Mouse (Mus musculus) hindbrain, embryonic 13.5 days (tissue): Measurements from ENCODE around the gene Pdzd2. TPM values are rescaled to one million over a fixed set of nuclear protein-coding genes. Genes with fewer than 3 reads are reported as not detected.

Experiments used
- ATAC-seq: fragments of 200-750 bp; cut with Nextera tagmentation; 2 replicates; pipeline ENCODE4 v1.8.0; 2017; ENCODE audit warnings: moderate TSS enrichment; ENCODE audit not compliant: low FRiP score
- H3K27ac ChIP-seq: fragments of 300-500 bp; sonication (generic); 2 replicates; pipeline ENCODE4 v1.5.1; 2015; ENCODE audit warnings: inconsistent platforms, mild to moderate bottlenecking, moderate library complexity
- H3K27me3 ChIP-seq: fragments of 300-500 bp; sonication (generic); 2 replicates; pipeline ENCODE4 v1.6.1; 2015; ENCODE audit warnings: mild to moderate bottlenecking, inconsistent platforms
- H3K36me3 ChIP-seq: fragments of 300-500 bp; sonication (generic); 2 replicates; pipeline ENCODE4 v1.6.1; 2015; ENCODE audit warnings: mild to moderate bottlenecking, inconsistent platforms
- H3K4me1 ChIP-seq: fragments of 300-500 bp; sonication (generic); replicated peaks from 2 replicates; pipeline ENCODE4 v1.6.1; 2015; ENCODE audit warnings: inconsistent platforms
- H3K4me2 ChIP-seq: fragments of 300-500 bp; sonication (generic); 2 replicates; pipeline ENCODE4 v1.6.1; 2015; ENCODE audit warnings: inconsistent platforms, mild to moderate bottlenecking, moderate library complexity
- H3K4me3 ChIP-seq: fragments of 300-500 bp; sonication (generic); 2 replicates; pipeline ENCODE4 v1.5.1; 2015; ENCODE audit warnings: mild to moderate bottlenecking, inconsistent platforms
- H3K9ac ChIP-seq: fragments of 300-500 bp; sonication (generic); 2 replicates; pipeline ENCODE4 v1.6.1; 2015; ENCODE audit warnings: mild to moderate bottlenecking, inconsistent platforms
- H3K9me3 ChIP-seq: fragments of 300-500 bp; sonication (generic); 2 replicates; pipeline ENCODE4 v1.6.1; 2016; ENCODE audit warnings: inconsistent platforms
- WGBS: fragments of 180-500 bp; shearing (Covaris S2); methylation state at CpG from one replicate; pipeline ENCODE4 v1.1.7; 2015; 5-methylcytosine and 5-hydroxymethylcytosine counted together
- polyA plus RNA-seq: library from polyadenylated mRNA; unstranded; fragments of >200 nt; fragmentation: Nextera tagmentation; extraction: Ambion mirVana; gene quantifications from 2 replicates; pipeline ENCODE4 v1.2.1, GENCODE M21; 2015

Gene Pdzd2
- polyA plus RNA-seq, 1 experiment from 2014 or later = 12.3 TPM

DNA sequence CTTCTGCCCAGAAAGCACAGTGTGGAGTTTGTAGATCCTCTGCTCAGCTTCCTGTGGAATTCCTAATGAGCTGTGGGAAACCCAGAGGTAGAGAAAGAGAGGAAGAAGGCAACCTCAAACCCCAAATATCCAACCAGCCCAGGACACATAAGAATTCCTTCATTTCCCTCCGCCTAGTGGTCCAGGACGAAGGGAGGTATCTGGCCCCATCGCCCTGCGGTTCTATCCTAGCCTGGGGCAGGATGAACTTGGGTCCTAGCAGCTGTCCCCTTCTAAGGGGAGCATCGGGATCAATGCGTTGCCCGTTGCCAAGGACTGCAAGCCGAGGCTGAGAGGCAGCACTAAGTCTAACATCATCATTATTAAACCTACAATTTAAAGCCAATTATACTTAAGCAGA is 104.8 kb downstream of the Pdzd2 start:
- H3K27ac ChIP-seq = no peak overlapping the region; the same call in 1 of the 2 replicates
- H3K4me2 ChIP-seq = no peak overlapping the region
- 91% methylated on average over 8 of the region's 8 CpGs for WGBS
- H3K9ac ChIP-seq = no peak overlapping the region
- H3K27me3 ChIP-seq = no peaks in the 10 kb centered on the region
- no peaks in the 10 kb centered on the region for H3K36me3 ChIP-seq
- H3K9me3 ChIP-seq = no peaks in the 10 kb centered on the region
- H3K4me1 ChIP-seq = no peaks in the 10 kb centered on the region
- no peak for ATAC-seq
- H3K4me3 ChIP-seq = no peak overlapping the region

DNA sequence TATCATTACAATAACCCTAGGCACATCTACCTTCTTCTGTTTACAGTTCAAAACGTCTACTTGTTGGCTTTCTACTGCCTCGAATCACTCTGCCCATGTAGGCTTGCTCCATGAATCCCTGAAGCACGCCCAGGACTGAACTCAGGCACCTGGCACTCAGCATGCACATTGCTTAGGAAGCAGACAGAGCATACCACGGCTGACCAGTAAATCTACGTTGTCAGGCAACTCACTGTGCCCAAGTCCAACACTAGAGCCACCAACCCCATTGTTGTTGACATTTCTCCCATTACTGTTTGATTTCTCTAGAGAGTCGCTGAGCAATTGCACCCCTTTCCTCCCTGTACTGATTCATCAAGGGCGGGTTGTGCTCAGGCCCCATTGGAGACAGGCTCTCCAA is 110.6 kb downstream of the Pdzd2 start:
- no peak for ATAC-seq
- Histone ChIP-seq H3K4me3 (no peak overlapping the region), H3K4me1 (peaks cover 16% of the 10 kb centered on the region), H3K9me3 (no peaks in the 10 kb centered on the region), H3K9ac (no peak overlapping the region), H3K4me2 (no peak overlapping the region), H3K27ac (no peak overlapping the region), H3K27me3 (no peaks in the 10 kb centered on the region), H3K36me3 (no peaks in the 10 kb centered on the region)
- WGBS = 83% methylated on average over 7 of the region's 7 CpGs

DNA sequence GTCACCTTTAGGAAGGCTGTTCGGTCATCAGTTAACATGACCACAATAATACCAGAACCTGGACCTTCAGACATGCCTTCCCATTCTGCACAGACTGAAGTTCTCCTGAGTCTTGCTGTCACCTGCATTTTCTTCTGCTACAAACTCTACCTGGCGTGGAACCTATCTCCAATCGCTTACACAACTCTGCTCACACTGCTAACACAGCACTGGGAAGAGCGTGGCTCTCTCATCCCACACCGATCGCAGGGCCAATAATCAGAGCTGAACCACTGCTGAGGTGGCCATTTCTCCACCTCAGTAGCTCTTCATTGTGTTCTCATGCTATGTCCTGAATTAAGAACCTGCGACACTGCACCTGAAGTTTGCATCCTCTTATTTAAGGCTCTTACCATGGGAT is 111.3 kb downstream of the Pdzd2 start:
- H3K27me3 ChIP-seq = no peaks in the 10 kb centered on the region
- 95% methylated on average over 7 of the region's 7 CpGs for WGBS
- no peak overlapping the region for H3K4me3 ChIP-seq
- H3K36me3 ChIP-seq = no peaks in the 10 kb centered on the region
- H3K9ac ChIP-seq = no peak overlapping the region
- no peaks in the 10 kb centered on the region for H3K9me3 ChIP-seq
- no peak overlapping the region for H3K4me2 ChIP-seq
- H3K27ac ChIP-seq = no peak overlapping the region
- peaks cover 16% of the 10 kb centered on the region for H3K4me1 ChIP-seq
- ATAC-seq = no peak

DNA sequence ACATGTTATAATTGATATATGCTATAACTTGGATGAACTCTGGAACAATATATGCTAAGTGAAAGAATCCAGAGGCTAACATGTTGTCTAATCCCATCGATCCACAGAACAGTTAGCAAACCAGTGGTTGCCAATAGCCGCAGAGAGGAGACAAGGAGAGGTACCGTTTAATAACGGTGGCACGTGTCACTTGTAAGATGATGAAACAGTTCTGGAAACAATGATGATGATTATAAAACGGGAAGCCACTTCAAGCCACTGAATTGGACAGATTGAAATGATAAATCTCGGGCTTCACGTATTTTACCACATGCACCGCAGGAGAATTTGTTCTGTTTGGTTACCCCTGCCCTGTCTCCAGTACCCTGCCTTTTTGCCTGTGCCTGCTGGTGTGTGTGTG is 112.8 kb downstream of the Pdzd2 start:
- ATAC-seq = no peak
- peaks cover 25% of the 10 kb centered on the region for H3K4me1 ChIP-seq
- no peak overlapping the region for H3K4me2 ChIP-seq
- no peaks in the 10 kb centered on the region for H3K27me3 ChIP-seq
- H3K9me3 ChIP-seq = no peaks in the 10 kb centered on the region
- H3K27ac ChIP-seq = no peak overlapping the region
- H3K9ac ChIP-seq = no peak overlapping the region
- H3K36me3 ChIP-seq = no peaks in the 10 kb centered on the region
- no peak overlapping the region for H3K4me3 ChIP-seq
- 84% methylated on average over 9 of the region's 9 CpGs for WGBS

DNA sequence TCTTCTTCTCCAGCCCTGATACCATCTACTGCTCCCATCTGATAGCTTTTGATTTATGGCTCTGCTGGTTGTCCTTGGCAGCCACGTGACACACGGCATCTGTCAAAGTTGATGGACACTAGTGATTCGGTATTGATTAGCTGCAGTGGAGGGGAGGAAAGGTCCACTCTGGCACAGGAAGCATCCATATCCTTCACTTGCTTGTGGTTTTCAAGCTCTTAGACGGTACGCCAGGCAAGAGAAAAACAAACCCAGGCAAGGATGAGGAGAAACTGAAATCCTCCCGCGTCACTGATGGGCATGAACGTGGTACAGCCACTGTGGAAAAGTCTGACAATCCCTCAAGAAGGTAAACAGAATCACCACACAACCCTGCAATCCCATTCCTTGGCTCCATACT is 113.6 kb downstream of the Pdzd2 start:
- Histone ChIP-seq H3K4me1 (peaks cover 28% of the 10 kb centered on the region), H3K9ac (no peak overlapping the region), H3K4me2 (no peak overlapping the region), H3K36me3 (no peaks in the 10 kb centered on the region), H3K27ac (no peak overlapping the region), H3K27me3 (no peaks in the 10 kb centered on the region), H3K4me3 (no peak overlapping the region), H3K9me3 (no peaks in the 10 kb centered on the region)
- WGBS = 57% methylated on average over 8 of the region's 8 CpGs
- no peak for ATAC-seq

DNA sequence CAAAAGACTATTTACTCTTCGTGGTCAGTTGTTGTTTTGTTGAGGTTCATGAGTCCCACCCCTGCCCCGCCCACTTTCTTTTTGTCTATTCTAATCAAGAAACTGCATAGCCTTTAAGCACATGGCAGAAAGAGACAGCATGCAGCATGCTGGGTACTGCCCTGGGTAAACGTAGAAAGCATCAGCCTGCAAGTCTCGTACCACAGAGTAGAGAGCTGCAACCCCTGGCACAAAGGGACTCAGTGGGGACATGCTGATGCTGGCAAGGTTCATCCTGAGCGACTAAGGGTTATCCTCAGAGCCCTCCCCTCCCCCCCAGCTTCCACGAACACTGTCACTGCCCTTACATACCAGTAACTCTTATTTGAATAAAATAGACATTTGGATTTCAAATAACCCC is 114.2 kb downstream of the Pdzd2 start:
- Histone ChIP-seq H3K27ac (peak overlapping the region; percentile 30; the same call in 1 of the 2 replicates), H3K9ac (no peak overlapping the region), H3K4me2 (no peak overlapping the region), H3K9me3 (no peaks in the 10 kb centered on the region), H3K4me1 (peaks cover 28% of the 10 kb centered on the region), H3K36me3 (no peaks in the 10 kb centered on the region), H3K27me3 (no peaks in the 10 kb centered on the region), H3K4me3 (no peak overlapping the region)
- ATAC-seq = 0 out of 2 replicates have a peak, but pooled peaks have one; percentile 44
- 34% methylated on average over 6 of the region's 6 CpGs for WGBS

DNA sequence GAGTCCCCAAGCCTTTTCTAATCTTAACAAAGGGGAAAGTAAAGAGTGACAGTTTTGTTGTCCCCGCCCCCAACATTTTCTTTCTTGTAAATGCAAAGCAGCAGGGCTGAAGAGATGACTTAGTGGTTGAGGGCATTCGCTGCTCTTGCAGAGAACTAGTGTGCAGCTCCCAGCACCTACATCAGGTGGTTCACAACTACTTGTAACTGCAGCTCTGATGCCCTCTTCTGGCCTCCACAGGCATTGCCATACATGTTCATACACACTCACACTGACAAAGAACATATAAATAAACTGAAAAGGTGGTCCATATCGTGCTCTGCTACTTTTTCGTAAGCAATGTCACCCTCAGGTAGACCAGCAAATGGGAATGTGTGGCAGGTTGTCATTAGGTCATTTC is 116.2 kb downstream of the Pdzd2 start:
- Histone ChIP-seq H3K9ac (no peak overlapping the region), H3K9me3 (no peaks in the 10 kb centered on the region), H3K27ac (no peak overlapping the region), H3K4me3 (no peak overlapping the region), H3K4me1 (peaks cover 24% of the 10 kb centered on the region), H3K36me3 (no peaks in the 10 kb centered on the region), H3K4me2 (no peak overlapping the region), H3K27me3 (no peaks in the 10 kb centered on the region)
- no peak for ATAC-seq
- WGBS = 88% methylated on average over 4 of the region's 4 CpGs

DNA sequence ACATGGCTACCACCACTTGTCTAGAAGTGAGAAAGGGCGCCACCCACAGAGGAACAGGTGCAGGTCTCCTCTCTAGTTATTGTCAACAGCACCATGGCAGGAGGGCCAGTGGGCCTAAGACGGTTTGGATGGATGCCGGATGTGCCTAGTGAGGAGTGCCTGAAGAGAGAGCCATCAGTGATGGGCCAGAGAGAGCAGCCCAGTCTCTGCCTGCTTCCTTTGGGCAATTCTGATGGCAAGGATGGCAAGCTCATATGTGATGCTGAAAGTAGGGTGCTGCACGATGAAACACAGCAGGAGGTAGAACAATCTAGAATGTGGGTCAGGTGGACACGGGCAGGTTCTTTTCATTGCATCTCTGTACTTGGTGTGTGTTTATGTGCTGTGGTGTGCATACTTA is 117.0 kb downstream of the Pdzd2 start:
- Histone ChIP-seq H3K27me3 (no peaks in the 10 kb centered on the region), H3K4me1 (peaks cover 24% of the 10 kb centered on the region), H3K27ac (peak overlapping the region; percentile 52; the same call in 1 of the 2 replicates), H3K4me3 (no peak overlapping the region), H3K9ac (no peak overlapping the region), H3K4me2 (0 out of 2 replicates have a peak overlapping the region, but pooled peaks have one; percentile 4), H3K36me3 (no peaks in the 10 kb centered on the region), H3K9me3 (no peaks in the 10 kb centered on the region)
- ATAC-seq = no peak
- 93% methylated on average over 5 of the region's 5 CpGs for WGBS

DNA sequence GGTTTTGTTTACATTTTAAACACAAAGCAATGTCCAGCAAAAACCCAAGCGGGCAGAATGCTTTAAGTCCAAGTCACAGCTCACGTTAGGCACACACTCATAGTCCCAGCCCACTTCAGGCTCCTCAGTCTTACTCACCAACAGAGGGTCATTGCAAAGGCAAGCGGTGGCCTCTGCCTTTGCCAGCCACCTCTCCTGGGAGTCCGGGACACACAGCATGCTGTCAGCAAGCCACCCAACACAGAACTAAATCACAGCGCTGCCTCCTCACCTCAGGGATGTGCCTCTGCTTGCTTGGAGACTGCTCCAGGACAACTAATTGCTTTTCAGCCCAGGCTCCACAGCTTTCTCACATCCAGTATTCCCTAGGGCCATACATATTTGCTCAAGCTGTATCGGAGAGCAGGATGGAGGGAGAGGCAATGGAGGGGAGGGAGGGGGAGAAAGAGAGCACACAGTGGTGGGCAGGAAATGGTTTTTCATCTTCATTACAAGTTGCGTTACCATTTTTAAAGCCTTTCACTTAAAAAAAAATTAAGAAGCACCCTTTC is 117.6 kb downstream of the Pdzd2 start:
- Histone ChIP-seq H3K4me2 (0 out of 2 replicates have a peak overlapping the region, but pooled peaks have one; percentile 4), H3K4me3 (no peak overlapping the region), H3K9ac (no peak overlapping the region), H3K36me3 (no peaks in the 10 kb centered on the region), H3K9me3 (no peaks in the 10 kb centered on the region), H3K4me1 (peaks cover 24% of the 10 kb centered on the region), H3K27ac (peak overlapping the region; percentile 52), H3K27me3 (no peaks in the 10 kb centered on the region)
- peak; percentile 62 for ATAC-seq
- WGBS = 52% methylated on average over 7 of the region's 7 CpGs

DNA sequence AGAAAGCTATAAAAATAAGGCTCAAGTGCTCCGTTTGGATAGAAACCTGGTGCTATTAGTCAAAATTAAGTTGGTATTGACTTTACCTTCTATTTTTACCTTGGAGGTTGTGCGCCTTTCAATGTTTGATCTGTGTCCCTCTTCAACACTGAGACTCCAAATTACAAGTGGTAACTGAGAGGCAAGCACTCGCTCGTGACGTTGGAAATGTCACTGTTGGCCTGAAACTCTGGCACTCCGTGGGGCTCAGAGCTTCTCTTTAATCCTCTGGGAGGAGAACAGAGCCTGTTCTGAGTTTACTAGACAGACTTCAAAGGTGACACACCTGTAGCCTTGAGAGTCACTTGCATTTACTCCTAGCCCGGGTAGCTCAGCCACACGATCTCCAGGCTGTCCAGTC is 120.5 kb downstream of the Pdzd2 start:
- H3K4me3 ChIP-seq = no peak overlapping the region
- no peak overlapping the region for H3K9ac ChIP-seq
- 90% methylated on average over 8 of the region's 8 CpGs for WGBS
- H3K4me1 ChIP-seq = peaks cover 11% of the 10 kb centered on the region
- H3K9me3 ChIP-seq = no peaks in the 10 kb centered on the region
- no peaks in the 10 kb centered on the region for H3K36me3 ChIP-seq
- H3K4me2 ChIP-seq = no peak overlapping the region
- H3K27me3 ChIP-seq = no peaks in the 10 kb centered on the region
- no peak for ATAC-seq
- H3K27ac ChIP-seq = no peak overlapping the region

DNA sequence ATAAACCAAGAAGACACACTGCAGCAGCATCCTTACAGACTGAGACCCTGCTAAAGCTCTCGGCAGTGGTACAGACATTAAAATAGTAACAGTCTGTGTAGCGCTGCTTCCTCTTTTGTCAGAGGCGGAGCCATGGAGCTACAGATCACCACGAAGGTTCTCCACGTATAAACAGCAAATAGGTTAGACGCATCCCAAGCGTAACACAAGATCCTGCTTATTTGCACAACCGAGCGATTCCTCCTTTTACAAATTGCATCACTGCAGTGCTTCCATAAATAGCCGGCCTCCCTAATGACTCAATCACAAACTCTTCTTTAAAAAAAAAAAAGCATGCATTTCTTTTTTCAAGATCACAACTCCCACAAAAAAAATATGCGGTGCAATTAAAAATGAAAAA is 122.1 kb downstream of the Pdzd2 start:
- 82% methylated on average over 11 of the region's 11 CpGs for WGBS
- Histone ChIP-seq H3K9me3 (no peaks in the 10 kb centered on the region), H3K36me3 (no peaks in the 10 kb centered on the region), H3K27ac (no peak overlapping the region), H3K9ac (no peak overlapping the region), H3K27me3 (no peaks in the 10 kb centered on the region), H3K4me3 (no peak overlapping the region), H3K4me1 (peaks cover 10% of the 10 kb centered on the region), H3K4me2 (no peak overlapping the region)
- no peak for ATAC-seq

DNA sequence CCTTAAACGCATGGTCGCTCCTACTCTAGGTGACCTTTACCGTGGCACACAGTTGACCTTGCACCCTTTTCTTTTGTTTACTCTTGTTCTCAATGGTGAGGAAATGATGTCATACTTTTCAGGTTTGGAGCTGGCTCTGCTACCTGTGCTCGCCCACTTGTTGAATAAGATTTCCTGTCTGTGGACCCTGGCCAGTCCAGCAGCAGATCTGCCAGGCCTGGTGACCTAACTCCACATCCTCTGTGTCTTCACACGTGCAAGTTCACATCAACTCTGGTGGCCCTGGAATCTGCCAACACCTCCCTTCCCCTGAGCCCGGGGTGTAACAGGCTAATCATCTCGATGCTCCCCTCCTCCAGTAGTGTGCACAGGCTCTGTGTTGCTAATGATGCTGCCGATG is 122.5 kb downstream of the Pdzd2 start:
- no peak overlapping the region for H3K27ac ChIP-seq
- H3K36me3 ChIP-seq = no peaks in the 10 kb centered on the region
- no peaks in the 10 kb centered on the region for H3K27me3 ChIP-seq
- peaks cover 6% of the 10 kb centered on the region for H3K4me1 ChIP-seq
- no peak overlapping the region for H3K4me2 ChIP-seq
- ATAC-seq = no peak
- no peak overlapping the region for H3K4me3 ChIP-seq
- no peaks in the 10 kb centered on the region for H3K9me3 ChIP-seq
- 81% methylated on average over 8 of the region's 8 CpGs for WGBS
- H3K9ac ChIP-seq = no peak overlapping the region

DNA sequence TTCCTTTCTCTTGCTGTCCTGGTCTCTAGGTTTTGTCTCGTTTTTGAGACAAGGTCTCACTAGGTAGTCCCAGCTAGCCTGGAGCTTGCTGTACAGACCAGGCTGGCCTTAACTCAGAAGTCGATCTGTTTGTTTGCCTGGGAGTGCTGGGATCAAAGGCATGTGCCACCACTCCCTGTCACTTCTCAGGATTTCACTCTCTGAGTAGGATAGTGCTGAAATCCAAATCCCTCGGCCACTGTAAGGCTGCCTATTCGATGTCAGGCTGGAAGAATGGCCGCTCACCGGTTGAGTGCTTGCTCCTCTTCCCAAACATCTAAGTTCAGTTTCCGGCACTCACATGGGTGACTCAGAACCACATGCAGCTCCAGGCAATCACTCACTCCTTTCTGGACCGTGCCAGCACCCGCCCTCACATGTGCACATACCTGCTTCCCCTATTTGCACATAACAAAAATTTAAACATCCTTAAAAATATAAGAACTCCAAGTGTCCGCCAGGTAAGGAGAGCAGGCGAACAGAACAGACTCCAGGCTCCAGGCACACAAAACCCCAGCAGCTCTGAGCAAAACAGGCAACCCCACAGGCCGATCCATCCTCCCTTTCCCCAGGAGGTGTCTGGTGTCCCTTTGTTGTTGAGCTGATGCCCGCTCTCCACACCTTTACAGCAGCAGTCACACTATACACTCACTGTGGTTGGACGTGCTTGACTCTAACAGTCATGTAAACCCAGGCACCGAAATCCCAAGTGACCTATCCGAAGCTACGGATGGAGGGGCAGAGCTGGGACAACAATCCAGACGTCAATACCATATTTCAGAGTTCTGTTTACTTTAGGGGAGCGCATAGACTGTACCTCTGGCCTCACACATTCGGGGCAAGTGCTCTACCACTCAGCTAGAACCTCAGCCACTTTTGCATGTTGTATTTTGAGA is 124.5 kb downstream of the Pdzd2 start:
- no peaks in the 10 kb centered on the region for H3K4me1 ChIP-seq
- no peak overlapping the region for H3K4me3 ChIP-seq
- no peak overlapping the region for H3K9ac ChIP-seq
- H3K36me3 ChIP-seq = no peaks in the 10 kb centered on the region
- H3K9me3 ChIP-seq = no peaks in the 10 kb centered on the region
- H3K27me3 ChIP-seq = no peaks in the 10 kb centered on the region
- no peak overlapping the region for H3K27ac ChIP-seq
- ATAC-seq = no peak
- WGBS = 76% methylated on average over 20 of the region's 20 CpGs
- H3K4me2 ChIP-seq = no peak overlapping the region
